Mouse (Mus musculus) neural tube, postnatal 0 days (tissue): Measurements from ENCODE around the gene Gm12258. TPM values are rescaled to one million over a fixed set of nuclear protein-coding genes. Genes with fewer than 3 reads are reported as not detected.

Experiments
- polyA plus RNA-seq: library from polyadenylated mRNA; unstranded; fragments of >200 nt; fragmentation: Nextera tagmentation; extraction: Ambion mirVana; gene quantifications from 2 replicates; pipeline ENCODE4 v1.2.1, GENCODE M21; 2015

The Gm12258 gene
- 10.6 and 13.8 TPM in 2 replicates for polyA plus RNA-seq

DNA sequence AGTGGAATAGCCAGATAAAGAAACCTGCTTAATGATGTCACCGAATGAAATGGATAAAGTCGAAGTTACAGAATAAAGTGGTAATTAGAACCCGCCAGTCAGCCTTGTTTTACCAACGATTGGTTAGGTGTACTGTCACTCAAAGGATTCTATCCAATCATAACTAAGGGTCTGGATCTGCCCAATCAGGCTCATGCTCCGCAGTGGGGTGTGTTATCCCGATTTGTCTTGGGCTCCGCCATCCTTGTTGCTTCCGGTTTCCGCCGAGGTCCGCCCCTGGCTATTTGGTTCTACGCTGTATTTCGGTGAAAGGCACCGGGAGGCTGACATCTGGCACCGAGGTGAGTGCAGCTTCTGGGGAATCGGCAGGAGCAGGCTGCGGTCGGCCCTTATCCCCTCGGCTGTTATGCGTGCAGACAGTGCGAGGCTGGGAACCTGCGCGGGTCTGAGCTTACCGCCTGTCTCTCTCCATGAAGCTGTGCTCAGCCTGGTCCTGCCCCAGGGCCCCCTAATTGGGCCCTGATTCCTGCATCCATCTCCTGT, at the start of gene Gm12258:
Gene Gm12258 (plus strand): TSS at position 240 of the 543 bp plus-strand sequence.

DNA sequence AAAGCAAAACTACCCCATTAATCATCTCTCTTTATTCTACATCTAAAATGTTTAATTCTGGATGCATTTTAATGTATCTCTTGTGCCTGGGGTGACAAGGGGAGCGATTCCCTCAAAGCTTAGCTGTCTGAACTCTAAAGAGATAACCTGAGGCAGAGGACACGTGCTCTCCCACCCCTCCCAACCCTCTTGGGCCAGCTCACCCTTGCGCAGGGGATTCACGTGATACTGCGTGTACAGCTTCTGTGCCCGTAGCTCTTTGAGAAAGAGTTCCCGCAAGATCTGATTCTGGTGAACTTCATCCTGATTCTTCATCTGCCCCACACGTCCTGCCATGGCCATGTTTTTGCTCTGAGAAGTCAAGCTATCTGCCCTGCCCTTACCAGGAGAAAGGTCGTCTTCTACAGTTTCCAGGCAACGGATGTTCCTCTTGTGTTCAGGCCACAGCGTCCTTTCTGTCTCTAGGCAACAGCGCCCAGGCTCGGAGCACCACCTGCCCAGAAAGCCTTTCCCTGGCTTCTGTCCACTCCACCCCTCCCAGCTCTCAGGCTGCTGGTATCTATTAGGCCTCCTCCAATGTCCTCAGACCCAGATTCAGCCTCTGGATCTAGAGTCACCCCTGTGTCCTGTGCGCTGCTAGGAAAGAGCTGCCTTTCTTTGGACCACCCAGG, 45.3 kb upstream of the Gm12258 start, which contains the start of gene Fam183b:
Gene Fam183b (minus strand): TSS at position 403 of the 671 bp plus-strand sequence.

DNA sequence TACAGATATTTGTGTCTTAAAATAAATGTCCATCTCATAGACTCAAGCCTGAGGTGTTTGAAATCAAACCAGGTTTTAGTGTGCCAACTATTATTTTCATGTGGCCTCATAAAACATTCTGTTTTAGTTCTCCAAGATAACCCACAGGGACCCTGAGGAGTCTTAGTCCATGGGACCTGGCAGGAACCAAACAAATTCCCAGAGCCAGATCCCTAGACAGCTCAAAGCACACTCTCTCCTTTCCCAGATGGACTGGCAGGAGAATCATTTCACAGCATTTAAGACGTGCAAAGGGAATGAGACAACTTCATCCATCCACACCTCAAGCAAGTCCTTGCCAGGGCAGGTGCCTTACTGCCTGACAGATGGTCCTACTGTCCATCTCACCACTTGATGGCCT, 32.3 kb upstream of the Gm12258 start, which contains the start of gene Olfr313:
Gene Olfr313 (plus strand): TSS at position 301 of the 400 bp plus-strand sequence.

DNA sequence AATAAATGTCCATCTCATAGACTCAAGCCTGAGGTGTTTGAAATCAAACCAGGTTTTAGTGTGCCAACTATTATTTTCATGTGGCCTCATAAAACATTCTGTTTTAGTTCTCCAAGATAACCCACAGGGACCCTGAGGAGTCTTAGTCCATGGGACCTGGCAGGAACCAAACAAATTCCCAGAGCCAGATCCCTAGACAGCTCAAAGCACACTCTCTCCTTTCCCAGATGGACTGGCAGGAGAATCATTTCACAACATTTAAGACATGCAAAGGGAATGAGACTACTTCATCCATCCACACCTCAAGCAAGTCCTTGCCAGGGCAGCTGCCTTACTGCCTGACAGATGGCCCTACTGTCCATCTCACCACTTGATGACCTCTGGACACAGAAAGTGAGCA, 18.0 kb upstream of the Gm12258 start, which contains the start of gene Olfr312:
Gene Olfr312 (plus strand): TSS at position 301 of the 400 bp plus-strand sequence.

DNA sequence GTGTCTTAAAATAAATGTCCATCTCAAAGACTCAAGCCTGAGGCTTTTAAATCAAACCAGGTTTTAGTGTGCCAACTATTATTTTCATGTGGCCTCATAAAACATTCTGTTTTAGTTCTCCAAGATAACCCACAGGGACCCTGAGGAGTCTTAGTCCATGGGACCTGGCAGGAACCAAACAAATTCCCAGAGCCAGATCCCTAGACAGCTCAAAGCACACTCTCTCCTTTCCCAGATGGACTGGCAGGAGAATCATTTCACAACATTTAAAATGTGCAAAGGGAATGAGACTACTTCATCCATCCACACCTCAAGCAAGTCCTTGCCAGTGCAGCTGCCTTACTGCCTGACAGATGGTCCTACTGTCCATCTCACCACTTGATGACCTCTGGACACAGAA, 8.0 kb upstream of the Gm12258 start, which contains the start of gene Olfr311:
Gene Olfr311 (plus strand): TSS at position 301 of the 400 bp plus-strand sequence.

DNA sequence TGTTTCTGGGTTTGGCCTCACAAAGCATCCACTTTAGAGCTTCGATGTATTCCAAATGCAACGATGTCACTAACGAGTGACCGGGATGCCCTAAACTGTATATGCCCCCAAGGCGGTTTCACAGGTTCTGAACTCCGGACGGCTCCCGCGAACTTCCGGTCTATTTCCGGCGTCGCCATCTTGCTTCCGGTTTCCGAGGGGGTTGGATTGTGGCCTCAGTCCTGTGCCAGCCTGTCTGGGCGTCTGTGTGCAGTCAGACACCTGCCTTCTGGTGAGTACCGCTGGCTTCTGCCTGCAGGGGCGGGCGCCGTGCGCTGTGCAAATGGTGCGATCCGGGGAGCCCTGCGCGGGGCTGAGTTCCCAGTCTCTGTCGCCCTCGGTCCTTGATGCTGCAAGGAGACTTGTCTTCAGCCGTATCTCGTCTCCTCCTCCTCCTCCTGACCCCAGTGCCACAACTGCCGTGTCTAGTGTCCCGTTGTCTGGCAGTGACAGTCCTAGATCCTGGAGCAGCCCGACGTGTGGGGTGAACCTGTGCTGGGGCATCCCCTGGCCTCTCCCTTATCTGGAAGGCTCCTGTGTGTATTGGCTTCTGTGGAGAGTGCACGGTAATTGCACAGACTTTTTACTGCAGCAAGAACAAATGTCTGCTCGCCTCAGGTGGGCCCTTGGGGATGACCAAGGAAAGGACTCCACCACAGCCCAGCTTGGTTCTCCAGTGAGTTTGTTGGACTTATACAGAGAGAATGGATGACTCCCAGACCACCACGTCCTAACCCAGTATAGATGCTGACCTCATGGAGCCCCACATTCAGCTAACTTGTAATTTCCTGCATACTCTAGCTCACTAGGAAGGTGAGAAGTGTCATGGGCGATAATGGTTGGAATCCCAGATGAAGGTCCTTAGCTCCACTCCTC, 20.3 kb downstream of the Gm12258 start, which contains the start of gene 2810021J22Rik:
Gene 2810021J22Rik (plus strand): TSS at position 178 of the 915 bp plus-strand sequence.

DNA sequence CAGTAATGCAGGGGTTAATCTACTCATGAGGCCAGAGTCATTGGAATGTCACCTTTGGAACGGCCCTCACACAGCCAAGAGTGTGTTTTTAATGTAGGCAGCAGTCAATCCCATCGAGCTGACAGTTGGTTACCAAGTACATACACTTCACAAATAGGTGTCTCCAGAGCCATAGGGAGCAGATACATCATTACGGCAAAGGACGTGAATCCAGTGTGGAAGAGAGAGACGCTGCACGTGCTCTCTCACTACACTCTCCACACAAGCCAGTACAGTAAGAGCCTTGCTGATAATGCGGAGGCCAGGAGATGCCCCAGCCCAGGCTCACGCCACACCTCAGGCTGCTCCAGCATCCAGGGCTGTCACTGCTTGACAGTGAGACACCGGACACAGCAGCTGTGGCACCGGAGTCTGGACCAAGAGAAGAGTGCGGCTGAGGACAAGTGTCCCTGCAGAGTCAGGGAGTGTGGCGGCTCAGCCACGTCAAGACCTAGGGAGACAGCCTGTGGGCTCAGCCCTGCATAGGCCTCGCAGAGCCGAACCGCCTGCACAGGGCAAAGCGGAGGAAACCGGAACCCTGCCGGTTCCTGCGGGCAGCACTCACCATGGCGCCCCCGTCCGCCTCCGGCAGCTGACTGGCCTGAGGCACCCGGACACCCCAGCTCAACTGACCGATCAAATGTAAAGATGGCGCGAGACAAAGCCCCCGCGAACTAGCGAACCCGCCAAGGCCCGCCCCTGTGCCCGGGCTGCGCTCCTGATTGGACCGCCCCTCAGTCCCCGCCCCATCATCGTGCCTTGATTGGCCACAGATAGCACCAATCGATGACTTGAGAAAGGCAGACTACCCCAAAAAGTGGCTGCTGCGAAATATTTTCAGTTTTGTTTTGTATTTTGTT, 56.8 kb downstream of the Gm12258 start, which contains the start of gene Zfp39:
Gene Zfp39 (minus strand): TSS at position 715 of the 899 bp plus-strand sequence.

Other genes starting within 250 kb of the Gm12258 start
- not detected in 2 replicates for gene 2210407C18Rik, start 231.1 kb upstream of the Gm12258 start, polyA plus RNA-seq
- gene Olfr323, start 216.7 kb upstream of the Gm12258 start, polyA plus RNA-seq: not detected in 2 replicates
- 0.46 and 0.47 TPM in 2 replicates for gene Trim58, start 206.7 kb upstream of the Gm12258 start, polyA plus RNA-seq
- not detected in 2 replicates for gene Olfr322, start 188.4 kb upstream of the Gm12258 start, polyA plus RNA-seq
- gene Olfr320, start 166.1 kb upstream of the Gm12258 start, polyA plus RNA-seq: not detected in 2 replicates
- gene Olfr319, start 148.0 kb upstream of the Gm12258 start, polyA plus RNA-seq: not detected in 2 replicates
- gene Olfr318, start 123.1 kb upstream of the Gm12258 start, polyA plus RNA-seq: not detected in 2 replicates
- gene Olfr317, start 107.9 kb upstream of the Gm12258 start, polyA plus RNA-seq: not detected in 2 replicates
- gene Olfr316, start 94.4 kb upstream of the Gm12258 start, polyA plus RNA-seq: not detected in 2 replicates
- gene Olfr315, start 74.0 kb upstream of the Gm12258 start, polyA plus RNA-seq: not detected in 2 replicates
- gene Olfr314, start 64.2 kb upstream of the Gm12258 start, polyA plus RNA-seq: not detected in 2 replicates
- 15.4 and 16.6 TPM in 2 replicates for gene Fam183b, start 45.2 kb upstream of the Gm12258 start, polyA plus RNA-seq
- not detected in 2 replicates for gene Olfr313, start 32.2 kb upstream of the Gm12258 start, polyA plus RNA-seq
- not detected in 2 replicates for gene Olfr312, start 17.9 kb upstream of the Gm12258 start, polyA plus RNA-seq
- not detected in 2 replicates for gene Olfr311, start 7.9 kb upstream of the Gm12258 start, polyA plus RNA-seq
- gene 2810021J22Rik, start 20.1 kb downstream of the Gm12258 start, polyA plus RNA-seq: 8.7 and 8.9 TPM in 2 replicates
- gene Zfp39, start 57.1 kb downstream of the Gm12258 start, polyA plus RNA-seq: 4.1 and 5.5 TPM in 2 replicates
- gene Btnl10, start 70.8 kb downstream of the Gm12258 start, polyA plus RNA-seq: not detected in 2 replicates
- 689 and 707 TPM in 2 replicates for gene Rnf187, start 91.8 kb downstream of the Gm12258 start, polyA plus RNA-seq
- 79.4 and 87.2 TPM in 2 replicates for gene Hist3h2ba, start 101.8 kb downstream of the Gm12258 start, polyA plus RNA-seq
- 40.8 and 43.4 TPM in 2 replicates for gene Hist3h2a, start 107.5 kb downstream of the Gm12258 start, polyA plus RNA-seq
- 0.48 and 0.62 TPM in 2 replicates for gene Trim17, start 107.5 kb downstream of the Gm12258 start, polyA plus RNA-seq
- 16.3 and 17.6 TPM in 2 replicates for gene Trim11, start 130.9 kb downstream of the Gm12258 start, polyA plus RNA-seq